Mouse (Mus musculus) layer of hippocampus, postnatal 36 days (tissue): ENCODE measurements around the gene Pear1. TPM values are rescaled to one million over a fixed set of nuclear protein-coding genes. Genes with fewer than 3 reads are reported as not detected.

Experiments
- DNase-seq, 2 experiments: peaks; one replicate each; pipeline ENCODE4 v3.0.0; 2022
- total RNA-seq, 2 experiments: library from RNA; stranded (reverse); gene quantifications; 2 replicates each; pipeline ENCODE4 v1.2.3; 2021

The Pear1 gene
- total RNA-seq, 2 experiments from 2014 or later, result 8.0 to 10.4 TPM

DNA sequence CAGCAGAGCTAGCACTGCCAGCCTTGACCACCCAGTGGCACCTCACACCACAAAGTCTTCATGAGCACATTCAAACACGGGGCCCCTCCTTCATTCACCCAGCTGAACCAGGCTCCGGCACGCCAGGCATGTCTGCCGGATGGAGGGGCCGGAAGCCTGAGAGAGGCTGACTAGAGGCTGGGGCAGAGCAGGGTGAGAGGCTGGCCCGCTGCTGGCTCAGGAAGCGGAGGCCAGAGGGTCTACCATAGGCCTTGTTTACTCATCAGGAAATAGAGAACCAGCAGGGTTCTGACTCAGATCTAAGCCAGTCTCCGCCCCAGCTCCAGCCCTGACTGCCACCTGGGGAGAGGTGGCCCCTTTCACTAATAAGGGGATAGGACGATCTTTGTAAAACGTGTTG lies 59.0 kb downstream of the Pear1 start:
- DNase-seq, result no peak

DNA sequence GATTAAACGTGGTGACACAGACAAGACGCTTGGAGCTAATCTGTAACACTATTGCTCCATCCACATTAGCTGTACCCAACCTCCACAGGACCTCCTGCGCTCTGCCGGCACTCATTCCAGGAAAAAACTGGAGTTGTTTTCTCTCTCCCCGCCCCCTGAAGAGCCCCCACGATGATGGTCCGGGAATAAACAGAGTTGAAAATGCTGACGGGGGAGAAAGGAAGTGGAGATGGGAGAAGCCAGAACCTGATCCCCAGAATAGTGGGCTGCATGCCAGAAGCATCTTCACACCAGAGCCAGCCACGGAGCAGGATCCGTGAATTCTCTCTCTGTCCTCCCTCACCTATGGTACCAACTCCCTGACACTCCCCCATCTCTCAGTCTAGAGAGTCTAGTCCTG lies 59.6 kb downstream of the Pear1 start:
- DNase-seq, result no peak

DNA sequence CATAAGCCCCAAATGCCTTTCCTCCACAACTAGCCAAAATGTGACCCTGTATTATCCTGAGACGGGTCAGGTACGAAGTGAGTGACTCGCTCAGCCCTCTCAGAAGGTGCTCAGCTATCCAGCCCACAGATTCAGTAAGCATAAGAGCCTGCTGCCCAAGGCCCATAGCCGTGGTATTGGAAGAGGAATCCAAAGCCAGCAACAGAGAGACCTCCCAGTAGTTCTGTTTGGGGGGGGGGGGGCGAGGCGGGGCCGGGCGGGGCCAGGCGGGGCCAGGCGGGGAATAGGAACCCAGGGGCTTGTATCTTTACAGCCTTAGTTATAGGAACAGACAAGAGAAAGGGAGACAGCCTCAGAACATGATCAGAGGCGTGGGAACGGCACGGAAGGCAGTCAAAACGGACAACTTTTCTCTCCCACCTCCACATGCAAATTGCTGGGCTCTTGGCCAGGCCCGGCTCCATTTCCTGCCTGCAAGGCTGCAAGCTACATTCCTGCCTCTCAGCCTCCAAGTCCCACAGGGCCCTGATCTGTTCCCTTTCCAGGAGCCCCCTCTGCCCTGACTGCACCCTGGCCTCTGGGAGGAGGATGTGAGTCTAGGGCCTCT lies 60.3 kb downstream of the Pear1 start:
- DNase-seq, result peak; percentile 82 to 84

DNA sequence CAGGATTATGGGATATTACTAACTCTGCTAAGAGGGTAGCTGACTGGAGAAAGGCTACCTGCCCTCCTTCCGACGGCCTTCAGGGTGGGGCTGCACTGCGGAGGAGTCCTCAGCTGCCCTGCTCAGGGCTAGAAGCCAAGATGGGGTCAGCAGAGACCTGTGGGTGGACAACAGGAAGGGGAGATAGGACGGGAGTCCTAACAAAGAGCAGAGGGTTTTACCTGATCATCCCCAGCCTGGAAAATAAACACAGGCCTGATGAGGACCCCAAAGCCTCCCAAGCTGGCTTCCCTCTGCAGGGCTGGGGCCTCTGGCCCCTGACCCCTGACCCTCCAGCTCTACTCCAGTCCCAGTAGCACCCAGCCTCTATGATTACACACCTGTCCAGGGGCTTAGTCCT lies 60.9 kb downstream of the Pear1 start:
- DNase-seq, result no peak

DNA sequence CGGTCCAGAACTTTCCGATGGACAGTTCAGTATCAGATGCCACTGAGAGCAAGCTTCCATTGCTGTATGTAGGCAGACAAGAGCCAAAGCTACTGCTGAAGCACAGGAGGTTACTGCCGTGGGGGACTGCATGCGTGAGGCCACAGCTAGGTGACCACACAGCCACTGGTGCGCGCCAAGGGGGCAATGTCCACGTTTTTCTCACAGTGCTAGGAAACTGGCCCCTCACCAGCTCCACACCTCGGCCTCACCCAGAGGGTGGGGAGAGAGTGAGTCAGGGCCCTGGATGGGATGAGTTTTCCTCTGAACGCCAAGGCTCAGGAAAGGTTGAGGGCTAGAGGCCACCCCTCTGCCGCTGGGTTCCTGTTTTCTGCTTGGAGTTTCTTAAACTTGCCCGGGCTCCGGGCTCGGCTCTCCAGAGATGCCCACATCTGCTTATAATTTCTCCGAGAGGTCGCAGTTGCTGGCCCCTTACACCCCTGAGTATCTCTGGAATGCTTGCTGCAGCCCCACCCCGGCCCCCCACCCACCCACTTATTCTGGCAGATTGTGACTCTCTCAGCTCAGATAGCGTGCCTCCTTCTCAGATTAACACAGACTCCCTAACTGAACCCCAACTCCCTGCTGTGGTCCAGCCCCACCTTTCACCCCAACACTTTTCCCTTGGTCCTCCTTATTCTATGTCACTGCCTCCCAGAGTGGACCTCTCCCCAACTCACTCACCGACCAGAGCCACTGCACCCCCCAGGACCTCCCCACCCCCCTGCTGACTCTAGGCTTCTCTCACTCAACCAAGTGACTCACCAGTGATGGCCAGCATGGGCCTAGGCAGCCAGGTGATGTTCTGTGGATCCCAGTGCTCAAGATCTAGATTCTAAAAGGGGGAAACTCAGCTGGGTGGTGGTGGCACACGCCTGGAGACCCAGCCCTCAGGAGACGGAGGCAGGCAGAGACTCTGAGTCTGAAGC lies 62.4 kb downstream of the Pear1 start:
- DNase-seq, result no peak

DNA sequence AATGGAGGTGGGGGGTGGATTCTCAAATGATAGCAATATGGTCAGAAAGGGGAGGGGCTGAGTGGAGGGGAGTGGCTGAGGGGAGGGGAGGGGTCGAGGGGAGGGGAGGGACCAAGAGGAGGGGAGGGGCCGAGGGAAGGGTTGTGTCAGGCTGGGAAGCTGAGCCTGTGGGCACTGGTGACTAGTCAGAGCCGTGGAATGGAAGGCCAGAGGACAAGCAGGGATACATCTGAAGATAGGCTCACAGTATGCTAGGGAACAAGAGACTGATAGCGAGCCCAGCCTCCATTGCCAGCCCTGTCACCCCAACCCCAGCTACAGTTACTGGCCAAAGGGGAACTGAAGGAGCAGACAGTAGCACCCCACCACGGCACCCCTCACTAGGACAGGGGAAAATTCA lies 65.5 kb downstream of the Pear1 start:
- no peak for DNase-seq

DNA sequence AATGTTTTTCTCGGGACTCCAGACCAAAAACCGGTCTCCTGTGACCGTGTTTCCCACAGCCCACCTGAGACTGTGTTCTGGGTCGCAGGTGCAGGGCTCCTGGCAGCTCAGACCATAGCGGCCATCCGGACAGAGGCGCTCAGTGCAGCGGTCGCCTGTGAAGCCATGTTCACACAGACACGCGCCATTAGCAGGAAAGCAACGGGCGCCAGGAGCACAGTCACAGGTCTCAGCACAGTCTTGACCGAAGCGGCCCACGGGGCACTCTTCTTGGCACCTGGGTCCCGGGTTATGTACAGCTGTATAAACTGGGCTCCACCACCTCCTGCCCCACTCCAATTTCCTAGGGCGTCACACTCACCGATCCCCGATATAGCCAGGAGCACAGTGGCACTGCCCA lies 67.6 kb downstream of the Pear1 start:
- DNase-seq, result no peak

DNA sequence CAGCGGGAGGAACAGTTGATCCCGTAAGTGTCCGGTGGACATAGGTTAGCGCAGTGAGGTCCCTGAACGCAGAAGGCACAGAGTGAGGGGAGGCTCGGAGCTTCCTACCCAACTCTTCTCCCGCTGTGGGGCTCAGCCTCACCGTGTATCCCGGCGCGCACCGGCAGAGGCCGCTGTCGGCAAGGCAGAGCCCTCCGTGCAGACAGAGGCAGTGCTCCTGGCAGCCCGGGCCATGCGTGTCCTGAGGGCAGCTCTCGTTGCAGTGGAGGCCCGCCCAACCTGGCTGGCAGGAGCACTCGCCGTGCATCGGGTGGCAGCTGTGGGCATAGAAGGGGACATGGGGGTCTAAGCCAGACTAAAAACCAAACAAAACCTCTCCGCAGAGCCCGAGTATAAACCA lies 68.1 kb downstream of the Pear1 start:
- peak; percentile 87 to 89 for DNase-seq

DNA sequence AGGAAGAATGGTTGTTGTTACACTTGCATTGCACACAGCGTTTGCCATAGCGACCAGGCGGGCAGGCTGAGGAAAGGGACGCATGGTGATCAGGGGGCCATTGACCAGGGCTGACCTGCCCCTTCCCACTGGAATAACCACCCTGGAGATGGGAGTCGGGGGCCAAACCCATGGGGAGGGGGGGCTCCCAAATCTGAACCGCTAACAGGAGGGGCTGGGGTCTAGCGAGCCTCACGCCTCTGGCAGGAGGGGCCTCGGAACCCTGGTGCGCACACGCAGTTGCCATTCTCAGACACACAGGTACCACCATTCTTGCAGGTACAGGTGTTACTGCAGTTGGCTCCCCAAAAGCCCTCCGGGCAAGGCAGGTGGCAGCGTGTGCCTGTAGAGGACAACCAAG lies 70.3 kb downstream of the Pear1 start:
- DNase-seq, result no peak

DNA sequence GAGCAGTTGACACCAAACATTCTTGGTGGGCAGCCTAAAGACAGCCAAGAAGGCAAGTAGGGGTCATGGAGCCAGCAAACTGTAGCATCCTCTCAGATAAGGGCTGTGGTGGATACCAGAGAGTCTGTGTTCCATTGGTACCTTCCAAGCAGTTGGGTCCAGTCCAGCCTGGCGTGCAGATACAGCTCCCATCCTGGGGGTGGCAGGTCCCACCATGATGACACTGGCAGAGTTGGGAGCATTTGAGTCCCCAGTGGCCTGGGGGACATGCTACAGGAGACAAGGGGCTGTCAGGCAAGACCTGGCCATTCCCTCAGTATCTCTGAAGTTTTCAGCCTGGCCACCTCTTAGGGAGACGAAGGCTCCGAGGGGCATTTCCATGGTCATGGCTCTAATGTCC lies 71.5 kb downstream of the Pear1 start:
- DNase-seq, result no peak

DNA sequence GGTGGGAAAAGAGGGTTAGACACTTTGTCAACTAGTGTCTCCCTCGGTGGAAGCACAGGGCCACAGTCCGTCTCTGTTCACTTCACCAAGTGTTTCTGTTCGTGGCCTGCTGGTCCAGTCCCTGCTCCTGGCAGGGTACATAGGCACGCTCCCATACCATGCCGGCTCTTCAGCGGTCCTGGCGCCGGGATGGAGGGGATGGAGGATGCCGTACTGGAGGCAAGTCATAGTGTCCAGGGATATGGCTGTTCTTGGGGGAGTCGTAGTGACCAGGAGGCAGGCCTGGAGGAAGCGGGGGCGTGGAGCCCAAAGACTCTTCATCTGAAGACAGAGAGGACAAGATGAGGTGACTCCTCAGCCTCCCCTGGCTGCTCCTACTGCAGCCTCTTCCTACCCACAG lies 74.1 kb downstream of the Pear1 start:
- no peak for DNase-seq

DNA sequence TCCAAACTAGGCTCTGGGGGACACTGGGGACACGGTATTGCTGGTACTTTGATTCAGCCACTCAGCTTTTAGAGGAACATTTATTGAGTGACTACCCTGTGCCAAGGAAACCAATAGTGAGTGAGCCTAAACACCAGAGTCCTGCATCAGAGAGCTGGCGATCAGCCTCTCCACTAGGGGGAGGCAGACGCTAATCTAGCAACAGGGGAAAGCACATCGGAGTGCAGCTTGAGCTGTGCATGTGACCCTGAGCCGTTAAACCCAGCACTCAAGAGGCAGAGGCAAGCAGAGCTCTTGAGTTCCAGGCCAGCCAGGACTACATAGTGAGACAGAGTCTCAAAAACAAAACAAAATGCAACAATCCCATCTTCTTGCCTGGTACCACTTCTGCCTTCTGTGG lies 75.1 kb downstream of the Pear1 start:
- peak; percentile 45 to 61 for DNase-seq

DNA sequence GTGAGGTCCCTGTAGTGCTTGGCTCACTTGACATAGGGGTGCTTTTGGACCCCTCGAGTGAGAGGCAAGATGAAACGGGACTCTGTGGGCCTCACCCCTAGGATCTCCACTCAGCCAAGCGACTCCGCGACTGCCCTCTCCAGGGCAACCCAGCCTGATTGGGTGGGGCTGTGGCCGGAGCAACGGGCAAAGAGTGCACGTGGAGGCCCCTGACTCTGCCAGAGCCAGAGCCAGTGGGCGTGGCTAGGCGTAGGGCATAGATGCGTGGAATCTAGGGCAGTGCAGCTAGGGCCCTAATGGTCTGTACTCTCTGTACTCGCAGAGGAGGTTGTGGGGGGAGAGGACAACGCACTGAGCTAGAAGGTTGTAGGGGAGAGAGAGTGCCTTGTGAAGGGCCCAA lies 75.7 kb downstream of the Pear1 start, which contains the start of gene Lrrc71:
TSS of gene Lrrc71 (minus strand) at position 195 of the 400 bp plus-strand sequence.
- DNase-seq, result no peak

DNA sequence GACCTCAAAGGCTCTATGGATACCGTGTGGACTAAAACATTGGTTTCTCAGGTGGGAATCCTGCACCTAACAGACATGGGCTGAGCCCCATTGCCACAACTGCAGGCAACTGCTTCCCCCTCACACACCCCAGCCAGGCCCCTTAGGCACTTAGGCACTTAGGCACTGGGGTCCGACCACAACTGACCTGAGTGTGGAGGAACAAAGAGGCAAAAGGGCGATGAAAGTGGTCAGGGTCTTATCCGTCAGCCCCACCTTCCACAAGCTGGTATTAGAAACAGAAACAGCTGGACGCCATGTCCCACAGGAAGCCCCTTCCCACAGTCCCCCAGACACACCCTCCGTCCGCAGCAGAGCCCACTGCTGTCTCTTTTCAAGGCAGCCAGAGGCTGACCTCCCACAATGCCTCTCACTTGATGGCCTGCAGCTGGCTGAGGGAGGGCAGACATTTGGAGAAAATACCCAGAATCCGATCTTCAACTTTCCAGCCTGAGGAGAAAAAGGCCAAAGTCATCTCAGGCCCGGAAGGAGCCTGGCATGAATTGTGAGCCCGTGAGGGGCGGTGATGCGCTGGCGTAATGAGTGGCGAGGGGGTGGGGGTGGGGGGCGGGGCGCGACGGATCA lies 79.0 kb downstream of the Pear1 start:
- DNase-seq, result no peak

DNA sequence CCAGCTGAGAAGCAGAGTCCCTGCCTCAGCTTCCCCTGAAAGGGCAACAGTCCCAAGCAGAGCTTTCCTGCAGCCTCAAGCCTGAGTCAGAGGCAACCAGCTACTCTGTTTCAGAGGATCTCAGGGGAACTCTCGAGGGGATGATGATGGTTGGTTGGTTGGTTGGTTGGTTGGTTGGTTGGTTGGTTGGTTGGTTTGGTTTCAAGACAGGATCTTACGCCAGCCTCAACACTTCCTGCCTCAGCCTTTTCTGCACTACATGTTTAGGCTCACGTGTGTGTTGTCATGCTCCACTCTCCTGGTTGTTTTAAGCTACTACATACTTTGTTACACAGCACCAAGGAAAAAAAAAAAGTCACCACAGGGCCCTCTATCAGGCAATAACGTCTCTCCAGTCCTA lies 80.2 kb downstream of the Pear1 start:
- DNase-seq, result no peak

DNA sequence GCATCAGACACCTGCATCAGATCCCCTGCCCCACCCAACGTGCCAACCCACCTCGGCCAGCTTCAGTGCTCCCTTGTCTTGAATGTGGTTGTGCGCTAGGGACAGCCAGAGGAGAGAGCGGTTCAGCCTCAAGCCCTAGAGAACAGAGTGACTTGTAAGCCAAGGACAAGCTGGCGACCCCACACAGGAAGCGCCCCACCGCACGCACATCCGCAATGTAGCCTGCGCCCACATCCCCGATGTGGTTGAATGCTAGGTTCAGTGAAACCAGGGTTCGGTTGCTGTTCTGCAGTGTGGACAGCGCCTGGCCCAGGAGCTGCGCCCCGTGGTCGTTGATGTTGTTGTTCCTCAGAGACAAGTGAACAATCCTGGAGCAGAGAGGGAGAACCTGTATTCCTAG lies 81.4 kb downstream of the Pear1 start:
- DNase-seq, result no peak

DNA sequence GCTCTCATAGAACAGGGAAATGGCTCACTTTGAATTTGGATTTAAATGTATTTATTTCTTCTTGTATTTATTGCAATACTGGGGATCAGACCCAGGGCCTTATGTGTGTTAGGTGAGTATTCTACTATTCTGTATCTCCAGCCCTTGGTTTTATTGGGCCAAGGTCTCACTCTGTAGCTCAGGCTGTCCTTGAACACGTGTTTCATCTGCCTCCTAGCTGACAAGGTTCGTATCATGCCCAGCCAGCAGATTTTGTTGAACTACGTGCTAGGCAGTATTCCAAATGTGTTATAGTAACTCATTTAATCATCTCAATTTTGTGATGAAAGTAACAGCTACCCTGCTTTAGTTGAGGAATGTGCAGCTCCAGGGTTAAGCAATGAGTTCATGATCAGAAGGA lies 82.1 kb downstream of the Pear1 start:
- no peak for DNase-seq

DNA sequence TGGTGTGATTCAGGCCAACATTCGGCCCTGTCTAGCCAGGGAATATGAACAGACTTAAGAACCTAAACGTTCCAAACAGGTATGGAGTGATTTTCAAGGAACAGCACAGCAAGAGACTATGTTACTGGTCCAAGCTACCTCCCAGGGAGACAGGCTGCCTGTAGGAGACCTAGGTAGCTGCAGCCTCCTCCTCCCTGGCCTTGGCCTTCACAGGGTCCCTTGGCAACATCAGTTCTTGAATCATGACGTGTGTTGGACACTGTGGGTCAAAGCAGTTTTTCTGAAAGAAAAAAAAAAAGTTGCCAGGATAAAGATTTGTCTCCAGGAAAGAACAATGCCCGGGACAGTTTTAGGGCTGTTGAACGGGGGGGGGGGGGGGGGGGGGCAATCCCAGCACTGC lies 85.2 kb downstream of the Pear1 start:
- DNase-seq, result no peak

DNA sequence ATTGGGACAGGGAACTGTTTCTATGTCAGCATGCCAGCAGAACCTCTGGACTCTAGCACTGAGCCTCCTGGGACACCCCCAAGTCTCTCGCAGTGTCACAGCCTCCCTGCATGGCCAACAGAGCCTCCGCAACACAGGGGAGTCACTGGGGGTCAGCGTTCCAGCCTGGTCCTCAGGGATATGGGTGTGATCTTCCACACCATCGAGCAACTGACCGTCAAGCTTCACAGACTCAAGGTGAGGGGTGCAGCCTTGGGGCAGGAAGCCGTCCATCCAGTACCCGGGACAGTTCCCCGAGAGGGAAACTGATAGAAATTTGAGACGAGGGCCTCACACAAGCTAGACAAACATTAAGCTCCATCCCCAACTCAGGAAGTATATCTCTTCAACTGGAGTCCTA lies 88.8 kb downstream of the Pear1 start:
- DNase-seq, result no peak

DNA sequence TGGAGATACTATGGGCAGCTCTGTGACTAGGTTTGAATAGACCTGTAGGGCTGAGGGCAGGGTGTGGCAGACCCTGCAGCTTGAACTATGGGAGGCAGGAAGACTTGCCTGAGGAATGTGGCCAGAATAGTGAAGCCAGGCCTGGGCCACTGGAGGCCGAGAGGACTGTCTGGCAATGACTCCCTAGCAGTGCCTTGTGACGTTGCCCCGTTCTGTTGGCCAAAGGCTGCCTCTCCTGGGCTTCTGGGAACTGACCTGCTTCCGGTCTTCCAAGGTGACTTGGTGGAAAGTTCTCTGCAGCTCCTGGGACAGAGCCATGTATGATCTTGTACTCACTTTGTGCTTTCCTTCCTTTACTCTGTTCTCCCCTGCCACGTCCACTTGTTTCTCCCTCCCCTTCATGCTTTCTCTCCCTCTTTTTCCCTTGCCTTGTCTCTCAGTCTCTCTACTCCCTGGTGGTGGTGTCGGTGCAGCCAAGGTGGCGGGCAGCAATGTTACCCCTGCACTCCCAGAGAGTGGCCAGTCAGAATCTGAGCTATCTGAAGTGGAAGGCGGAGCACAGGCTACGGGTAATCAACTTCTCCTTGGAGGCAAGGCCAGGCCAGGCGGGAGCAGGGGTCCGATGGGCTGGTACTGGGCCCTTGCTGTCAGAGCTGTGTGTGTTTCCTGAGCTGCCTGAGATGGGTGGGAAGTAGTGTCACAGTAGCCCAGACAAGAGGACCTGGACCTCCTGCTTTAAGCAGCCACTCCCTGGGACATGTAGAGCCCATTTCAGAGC lies 89.9 kb downstream of the Pear1 start:
- no peak for DNase-seq

DNA sequence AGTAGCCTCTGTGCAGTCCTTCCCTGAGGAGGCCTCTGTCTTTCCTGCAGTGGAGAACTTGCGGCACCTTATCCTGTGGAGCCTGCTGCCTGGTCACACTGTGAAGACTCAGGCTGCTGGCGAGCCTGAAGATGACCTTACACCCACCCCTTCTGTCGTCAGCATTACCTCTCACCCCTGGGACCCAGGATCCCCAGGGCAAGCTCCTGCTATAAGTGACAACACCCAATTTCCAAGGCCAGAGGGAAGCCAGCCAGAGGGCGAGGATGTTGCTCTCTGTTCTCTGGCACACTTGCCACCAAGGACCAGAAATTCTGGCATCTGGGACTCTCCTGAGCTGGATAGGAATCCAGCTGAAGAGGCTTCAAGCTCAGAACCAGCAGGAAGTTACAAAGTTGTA lies 91.0 kb downstream of the Pear1 start:
- no peak for DNase-seq

DNA sequence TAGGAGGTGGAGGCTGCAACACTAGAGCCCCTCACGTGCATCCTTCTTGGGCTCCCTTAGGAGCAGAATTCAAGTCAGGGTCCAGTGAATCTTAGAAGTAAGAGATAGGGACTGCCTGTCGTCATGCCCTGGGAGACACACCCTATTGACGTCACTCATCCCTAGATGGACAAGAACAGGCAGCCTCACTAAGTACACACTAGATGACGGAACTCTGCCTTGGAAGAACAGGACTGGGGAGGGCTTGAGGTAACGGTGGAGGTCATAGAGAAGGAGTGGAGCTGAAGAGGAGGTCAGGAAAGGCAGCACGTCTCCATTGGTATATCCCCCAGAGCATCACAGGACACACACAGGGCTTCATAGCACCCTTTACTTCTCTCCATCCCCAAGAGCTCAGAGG lies 95.4 kb downstream of the Pear1 start:
- no peak for DNase-seq

DNA sequence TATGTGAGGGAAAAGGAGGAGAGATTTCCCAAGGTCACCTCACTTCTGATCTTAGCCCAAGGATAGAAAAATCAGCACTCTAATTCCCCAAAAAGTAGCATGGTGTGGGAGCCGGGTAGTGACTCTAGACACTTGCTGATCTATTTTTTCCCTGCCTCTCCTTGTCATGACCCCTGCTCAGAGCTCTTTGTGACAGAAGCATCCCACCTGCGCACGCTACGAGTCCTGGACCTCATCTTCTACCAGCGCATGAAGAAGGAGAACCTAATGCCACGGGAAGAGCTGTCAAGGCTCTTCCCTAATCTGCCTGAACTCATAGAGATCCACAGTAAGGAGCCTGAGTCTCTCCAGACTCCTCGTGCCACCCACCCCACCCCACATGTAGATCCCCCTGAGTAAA lies 97.9 kb downstream of the Pear1 start:
- DNase-seq, result no peak
